Mouse (Mus musculus) liver, adult 2 months (tissue): ENCODE data around the gene Otof. TPM values are rescaled to one million over a fixed set of nuclear protein-coding genes. Genes with fewer than 3 reads are reported as not detected.

Experiments
- DNase-seq: peaks from one replicate; pipeline ENCODE4 v3.0.0-alpha.2; 2011; ENCODE audit warnings: low read depth, low spot score; ENCODE audit errors: extremely low read depth
- H3K27ac ChIP-seq: fragments of 200-500 bp; replicated peaks from 2 replicates; pipeline ENCODE4 v1.5.1; 2012; ENCODE audit warnings: low read depth, mild to moderate bottlenecking, control low read depth, inconsistent platforms, low read length; ENCODE audit not compliant: insufficient read depth
- H3K27me3 ChIP-seq: fragments of 200-500 bp; 2 replicates; pipeline ENCODE4 v1.6.1; 2012; ENCODE audit warnings: mild to moderate bottlenecking, moderate library complexity, low read length, inconsistent platforms; ENCODE audit not compliant: control insufficient read depth, insufficient read depth
- H3K36me3 ChIP-seq: fragments of 200-500 bp; 2 replicates; pipeline ENCODE4 v1.6.1; 2012; ENCODE audit warnings: low read length, inconsistent platforms; ENCODE audit not compliant: control insufficient read depth, insufficient read depth
- H3K4me1 ChIP-seq: fragments of 200-500 bp; 2 replicates; pipeline ENCODE4 v1.6.1; 2011; ENCODE audit warnings: low read length; ENCODE audit not compliant: control insufficient read depth, insufficient read depth
- H3K4me3 ChIP-seq: fragments of 200-500 bp; 2 replicates; pipeline ENCODE4 v1.5.1; 2011; ENCODE audit warnings: low read depth, mild to moderate bottlenecking, control low read depth, low read length, moderate library complexity; ENCODE audit not compliant: insufficient read depth
- H3K79me2 ChIP-seq: fragments of 200-500 bp; 2 replicates; pipeline ENCODE4 v1.6.1; 2012; ENCODE audit warnings: inconsistent platforms, mild to moderate bottlenecking, low read length, moderate library complexity; ENCODE audit not compliant: control insufficient read depth, insufficient read depth
- H3K9ac ChIP-seq: fragments of 200-500 bp; 2 replicates; pipeline ENCODE4 v1.6.1; 2012; ENCODE audit warnings: low read depth, mild to moderate bottlenecking, control low read depth, inconsistent platforms, low read length
- CTCF ChIP-seq: fragments of 200-500 bp; IDR thresholded peaks from 2 replicates; pipeline ENCODE4 v1.5.1; 2011; ENCODE audit warnings: low read depth, low read length, control low read depth
- POLR2A ChIP-seq: fragments of 200-500 bp; IDR thresholded peaks from 2 replicates; pipeline ENCODE4 v1.6.1; 2011; ENCODE audit warnings: low read length, control low read depth; ENCODE audit not compliant: insufficient read depth; ENCODE audit errors: extremely low read depth
- WGBS: fragments of 180-500 bp; shearing (Covaris S2); methylation state at CpG from one replicate; pipeline ENCODE4 v1.1.7; 2018; 5-methylcytosine and 5-hydroxymethylcytosine counted together
- polyA plus RNA-seq: library from polyadenylated mRNA; depleted of rRNA; stranded (reverse); fragments of >200 nt; gene quantifications from 2 replicates; pipeline ENCODE4 v1.2.3, GENCODE M21; 2012
- total RNA-seq: library from RNA; depleted of rRNA; stranded (reverse); fragments of >200 nt; gene quantifications from 2 replicates; pipeline ENCODE4 v1.2.3, GENCODE M21; 2014

Otof gene
- total and polyA plus RNA-seq, 2 experiments = 0.01 TPM; not detected in 1

DNA sequence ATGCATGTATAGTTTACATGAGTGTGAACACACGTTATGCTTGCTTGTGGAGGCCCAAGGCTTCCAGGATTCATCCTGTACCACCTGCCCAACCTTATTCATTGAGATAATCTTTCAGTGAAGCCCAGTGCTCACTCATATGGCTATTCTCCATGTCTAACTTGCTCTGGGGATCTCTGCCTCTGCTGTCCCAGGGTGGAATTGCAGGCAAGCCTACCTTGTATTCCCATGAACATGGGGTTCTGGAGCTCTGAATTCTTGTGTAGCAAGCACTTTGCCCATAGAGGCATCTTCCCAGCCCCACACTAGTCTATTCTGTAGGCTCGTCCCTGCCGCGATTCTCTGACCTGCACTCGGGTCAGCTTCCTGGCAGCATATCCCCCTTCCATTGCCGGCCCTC, 5.7 kb downstream of the Otof start:
- no peak for DNase-seq
- H3K27me3 ChIP-seq = peaks cover 3% of the 10 kb centered on the region; the same call in 1 of the 2 replicates
- TF ChIP-seq POLR2A (no peak), CTCF (no peak; the same call in 1 of the 2 replicates)
- H3K4me1 ChIP-seq = no peaks in the 10 kb centered on the region
- no peak overlapping the region for H3K27ac ChIP-seq
- H3K4me3 ChIP-seq = no peak overlapping the region
- no peak overlapping the region for H3K9ac ChIP-seq
- no peaks in the 10 kb centered on the region for H3K79me2 ChIP-seq
- no peaks in the 10 kb centered on the region for H3K36me3 ChIP-seq
- 45% methylated on average over 6 of the region's 6 CpGs for WGBS

GRCm38 (mm10) chr5:30444327-30444895, 17.3 kb downstream of the Otof start:
- H3K27ac ChIP-seq = no peak overlapping the region
- 82% methylated on average over 13 of the region's 13 CpGs for WGBS
- H3K79me2 ChIP-seq = no peaks in the 10 kb centered on the region
- TF ChIP-seq CTCF (no peak), POLR2A (no peak)
- no peak overlapping the region for H3K4me3 ChIP-seq
- H3K4me1 ChIP-seq = no peaks in the 10 kb centered on the region
- H3K36me3 ChIP-seq = no peaks in the 10 kb centered on the region
- no peak for DNase-seq
- peaks cover 2% of the 10 kb centered on the region; the same call in 1 of the 2 replicates for H3K27me3 ChIP-seq
- no peak overlapping the region for H3K9ac ChIP-seq

GRCm38 (mm10) chr5:30442196-30442595, 19.5 kb downstream of the Otof start:
- H3K36me3 ChIP-seq = no peaks in the 10 kb centered on the region
- no peak overlapping the region for H3K27ac ChIP-seq
- TF ChIP-seq POLR2A (no peak), CTCF (0 out of 2 replicates have a peak, but pooled peaks have one; percentile 1)
- no peak overlapping the region for H3K9ac ChIP-seq
- H3K79me2 ChIP-seq = no peaks in the 10 kb centered on the region
- WGBS = 76% methylated on average over 5 of the region's 5 CpGs
- H3K4me1 ChIP-seq = no peaks in the 10 kb centered on the region
- no peak for DNase-seq
- peaks cover 2% of the 10 kb centered on the region; the same call in 1 of the 2 replicates for H3K27me3 ChIP-seq
- no peak overlapping the region for H3K4me3 ChIP-seq

GRCm38 (mm10) chr5:30440308-30440906, 21.3 kb downstream of the Otof start:
- H3K36me3 ChIP-seq = no peaks in the 10 kb centered on the region
- no peak overlapping the region for H3K9ac ChIP-seq
- no peaks in the 10 kb centered on the region for H3K4me1 ChIP-seq
- WGBS = 87% methylated on average over 8 of the region's 8 CpGs
- H3K27ac ChIP-seq = no peak overlapping the region
- H3K4me3 ChIP-seq = no peak overlapping the region
- no peak for TF ChIP-seq CTCF
- TF ChIP-seq POLR2A = no peak
- no peak for DNase-seq
- no peaks in the 10 kb centered on the region for H3K79me2 ChIP-seq
- H3K27me3 ChIP-seq = peaks cover 2% of the 10 kb centered on the region; the same call in 1 of the 2 replicates

DNA sequence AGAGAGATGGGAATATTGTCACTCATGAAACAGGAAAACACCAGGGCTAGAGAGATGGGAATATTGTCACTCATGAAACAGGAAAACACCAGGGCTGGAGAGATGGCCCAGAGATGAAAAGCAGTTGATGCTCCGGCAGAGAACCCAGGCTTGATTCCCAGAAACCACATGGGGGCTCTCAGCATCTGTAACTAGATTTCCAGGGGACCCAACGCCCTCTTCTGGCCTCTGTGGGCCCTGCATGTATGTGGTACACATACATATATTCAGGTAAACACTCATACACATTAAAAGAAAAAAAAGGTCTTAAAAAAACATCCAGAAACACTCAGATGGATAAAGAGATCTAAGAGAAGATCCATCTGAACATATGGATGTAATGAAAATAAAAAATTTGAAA, 22.8 kb downstream of the Otof start:
- peaks cover 2% of the 10 kb centered on the region; the same call in 1 of the 2 replicates for H3K27me3 ChIP-seq
- TF ChIP-seq POLR2A (no peak), CTCF (no peak)
- WGBS = 50% methylated on average over 2 of the region's 2 CpGs
- no peak overlapping the region for H3K27ac ChIP-seq
- no peaks in the 10 kb centered on the region for H3K36me3 ChIP-seq
- DNase-seq = no peak
- no peak overlapping the region for H3K4me3 ChIP-seq
- no peak overlapping the region for H3K9ac ChIP-seq
- H3K4me1 ChIP-seq = no peaks in the 10 kb centered on the region
- H3K79me2 ChIP-seq = no peaks in the 10 kb centered on the region

- no peaks in the 10 kb centered on the region for H3K27me3 ChIP-seq
- DNase-seq = no peak
- 81% methylated on average over 6 of the region's 6 CpGs for WGBS
- H3K27ac ChIP-seq = no peak overlapping the region
- TF ChIP-seq CTCF (no peak), POLR2A (no peak)
- H3K9ac ChIP-seq = no peak overlapping the region
- no peaks in the 10 kb centered on the region for H3K4me1 ChIP-seq
- H3K36me3 ChIP-seq = no peaks in the 10 kb centered on the region
- no peak overlapping the region for H3K4me3 ChIP-seq
- no peaks in the 10 kb centered on the region for H3K79me2 ChIP-seq
These were observed 34.3 kb downstream of the Otof start for GRCm38 (mm10) chr5:30427406-30427805.
